Mouse (Mus musculus): ENCODE results near the gene Sv2c.

The Sv2c gene

DNA sequence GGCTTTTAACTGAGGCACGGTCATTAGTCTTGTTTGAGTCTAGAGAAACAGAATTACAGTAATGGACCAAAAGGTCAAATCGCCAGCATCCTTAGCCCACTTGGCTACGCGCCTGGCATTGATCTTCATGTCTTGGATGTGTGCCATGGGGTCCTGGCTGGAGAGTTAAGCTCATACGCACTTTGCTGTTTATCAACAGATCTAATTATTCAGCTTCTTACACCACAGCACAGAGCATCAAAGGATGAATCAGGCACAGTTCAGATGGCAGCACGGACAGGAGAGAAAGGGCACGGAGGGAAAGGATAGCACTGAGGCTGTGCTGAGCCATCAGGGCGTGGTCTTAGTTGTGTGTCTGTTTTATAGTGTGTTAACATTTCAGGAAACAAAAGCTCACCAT lies 58.8 kb downstream of the Sv2c start:
- no peak for DNase-seq (ENCODE audit: low read depth in 2 of 2, low spot score in 2 of 2)

- no peak for DNase-seq (ENCODE audit: low read depth in 2 of 2, low spot score in 2 of 2)
Measured at GRCm38 (mm10) chr13:96052755-96053154, 79.6 kb downstream of the Sv2c start.

DNA sequence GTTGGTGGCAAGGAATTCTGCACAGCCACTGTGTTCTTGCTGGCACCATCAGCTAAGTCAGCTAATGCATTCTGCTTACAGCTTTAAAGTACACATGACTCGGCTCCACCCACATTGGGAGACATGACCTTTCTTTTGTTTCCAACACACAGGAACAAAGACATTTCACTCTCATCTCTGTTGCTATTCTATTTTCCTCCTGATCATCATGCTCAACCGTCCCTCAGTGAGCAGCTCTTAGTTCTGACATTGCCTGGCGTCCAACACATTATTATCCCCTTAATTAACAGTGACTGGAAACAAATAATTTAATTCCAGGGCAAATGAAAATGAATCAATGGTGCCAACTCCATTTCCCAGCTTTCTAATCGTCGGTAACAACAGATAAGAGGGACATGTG lies 87.0 kb downstream of the Sv2c start:
- no peak for DNase-seq (ENCODE audit: low read depth in 2 of 2, low spot score in 2 of 2)

DNA sequence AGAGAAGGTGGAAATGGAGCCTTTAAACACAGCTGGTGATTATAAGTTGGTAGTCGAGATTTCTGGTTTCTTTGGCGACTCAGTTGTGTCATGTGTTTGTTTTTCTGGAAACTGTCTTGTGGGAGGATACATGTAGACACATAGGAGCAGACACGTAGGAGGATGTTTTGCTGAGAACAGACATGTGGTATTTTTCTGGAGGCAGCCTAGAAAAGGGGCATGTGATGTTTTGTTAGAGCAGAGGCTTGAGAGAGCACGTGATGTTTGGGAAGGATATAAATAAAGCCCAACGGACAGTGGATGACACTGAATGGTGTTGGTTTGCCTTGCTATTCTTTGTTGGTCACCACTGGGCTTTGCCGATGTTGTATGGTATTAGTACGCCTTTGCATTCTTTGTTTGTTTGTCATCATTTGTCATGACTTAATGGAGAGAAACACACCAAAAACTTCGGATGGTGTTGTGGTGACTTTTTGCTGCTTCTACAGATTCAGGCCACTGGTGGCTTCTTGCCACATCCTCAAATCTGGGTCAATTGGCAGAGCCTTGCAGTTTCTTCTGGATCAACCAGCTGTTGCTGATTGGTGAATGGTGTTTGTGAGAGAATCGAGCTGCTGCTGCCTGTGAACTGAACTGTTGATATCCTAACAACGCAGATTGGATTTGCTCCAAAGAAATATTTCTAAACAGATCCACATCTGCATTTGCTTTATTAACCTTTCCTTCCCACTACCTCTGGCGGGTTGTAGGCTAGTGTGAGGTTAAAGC lies 91.9 kb downstream of the Sv2c start:
- no peak for DNase-seq (ENCODE audit: low read depth in 2 of 2, low spot score in 2 of 2)

GRCm38 (mm10) chr13:96039536-96039935 lies 92.8 kb downstream of the Sv2c start:
- DNase-seq (ENCODE audit: low read depth in 2 of 2, low spot score in 2 of 2): no peak

DNA sequence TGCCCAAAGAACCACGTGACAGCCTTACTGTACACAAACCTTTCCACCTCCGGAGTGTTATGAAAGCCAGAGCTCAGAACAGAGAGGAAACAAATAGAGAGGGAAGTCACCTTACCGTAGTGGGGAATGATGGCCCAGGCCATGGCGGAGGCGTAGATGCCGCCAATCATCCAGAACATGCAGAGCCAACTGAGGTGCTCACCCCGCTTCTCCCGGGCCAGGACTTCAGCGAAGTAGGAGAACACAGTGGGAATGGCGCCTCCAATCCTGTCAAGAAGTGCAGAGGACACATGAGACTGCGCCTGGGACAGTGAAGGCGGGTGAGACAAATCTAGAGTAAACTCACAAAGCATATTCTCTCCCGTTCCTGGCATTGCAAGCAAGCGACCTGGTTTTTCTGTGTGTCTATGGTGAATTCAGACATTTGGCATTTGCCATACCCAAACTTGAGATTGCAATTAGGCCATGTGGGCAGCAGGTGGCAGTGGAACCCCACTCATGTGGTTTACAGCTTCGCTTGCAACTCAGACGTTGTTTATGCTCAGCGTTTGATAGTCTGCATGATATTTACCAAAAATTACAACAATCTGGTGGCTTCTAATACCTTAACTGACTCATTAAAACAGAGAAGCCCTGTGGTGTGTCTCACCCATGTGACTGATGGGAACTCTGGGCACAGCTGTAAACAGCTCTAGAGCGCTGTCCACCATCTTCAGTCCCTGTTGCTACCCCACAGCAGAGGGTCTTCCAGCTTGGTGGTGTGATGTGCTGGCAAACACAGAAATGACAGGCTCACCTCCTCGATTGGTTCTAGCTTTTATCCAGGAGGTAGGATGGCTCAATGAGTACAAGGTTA lies 101.8 kb downstream of the Sv2c start:
- peak in 1 of 2 experiments; percentile 29 for DNase-seq (ENCODE audit: low read depth in 2 of 2, low spot score in 2 of 2)

DNA sequence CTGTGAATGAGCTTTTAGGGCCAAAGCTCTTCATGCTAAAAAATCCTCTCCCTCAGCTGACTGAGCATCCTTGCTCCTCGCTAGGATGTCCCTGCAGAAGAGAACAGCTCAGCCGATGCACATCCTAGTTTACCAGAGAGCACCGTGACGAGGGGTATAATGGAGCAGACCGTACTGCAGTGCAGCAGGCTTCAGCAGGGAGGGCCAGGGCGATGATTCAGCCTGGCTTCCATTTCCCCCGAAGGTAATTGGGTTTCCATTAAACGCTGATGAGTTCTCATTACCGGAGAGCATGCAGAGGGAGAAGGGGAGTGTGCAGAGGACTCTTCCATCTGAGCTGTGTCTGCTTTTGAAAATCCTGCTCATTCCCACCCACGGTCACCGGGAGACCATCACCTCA lies 108.5 kb downstream of the Sv2c start:
- no peak for DNase-seq (ENCODE audit: low read depth in 2 of 2, low spot score in 2 of 2)

- DNase-seq (ENCODE audit: low read depth in 2 of 2, low spot score in 2 of 2): no peak
Measured at GRCm38 (mm10) chr13:96015516-96015915, 116.9 kb downstream of the Sv2c start.

GRCm38 (mm10) chr13:96010861-96011511 lies 121.4 kb downstream of the Sv2c start:
- DNase-seq (ENCODE audit: low read depth in 2 of 2, low spot score in 2 of 2): no peak

- no peak for DNase-seq (ENCODE audit: low read depth in 2 of 2, low spot score in 2 of 2)
Measured at GRCm38 (mm10) chr13:96008975-96009374, 123.4 kb downstream of the Sv2c start.

DNA sequence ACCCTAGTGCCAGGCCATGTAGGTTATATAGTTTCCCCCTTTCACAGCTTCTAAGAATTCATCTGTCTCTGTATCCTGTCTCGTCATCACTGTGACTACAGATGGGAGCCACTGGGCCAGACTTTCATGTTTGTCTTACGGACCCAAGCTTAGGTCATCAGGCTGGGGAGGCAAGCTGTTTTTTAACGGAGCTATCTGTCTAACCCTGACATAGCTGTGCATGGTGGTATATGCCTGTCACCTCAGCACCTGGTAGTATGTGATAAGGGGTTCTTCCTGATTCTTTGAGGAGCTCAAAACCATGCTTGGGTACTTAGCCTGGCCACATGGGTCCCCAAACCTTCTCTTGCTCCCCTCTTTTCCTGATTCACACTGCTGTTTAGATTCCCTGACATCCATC lies 124.2 kb downstream of the Sv2c start:
- DNase-seq (ENCODE audit: low read depth in 2 of 2, low spot score in 2 of 2): no peak

- DNase-seq (ENCODE audit: low read depth in 2 of 2, low spot score in 2 of 2): no peak
Measured at GRCm38 (mm10) chr13:96003539-96003938, 128.8 kb downstream of the Sv2c start.

DNA sequence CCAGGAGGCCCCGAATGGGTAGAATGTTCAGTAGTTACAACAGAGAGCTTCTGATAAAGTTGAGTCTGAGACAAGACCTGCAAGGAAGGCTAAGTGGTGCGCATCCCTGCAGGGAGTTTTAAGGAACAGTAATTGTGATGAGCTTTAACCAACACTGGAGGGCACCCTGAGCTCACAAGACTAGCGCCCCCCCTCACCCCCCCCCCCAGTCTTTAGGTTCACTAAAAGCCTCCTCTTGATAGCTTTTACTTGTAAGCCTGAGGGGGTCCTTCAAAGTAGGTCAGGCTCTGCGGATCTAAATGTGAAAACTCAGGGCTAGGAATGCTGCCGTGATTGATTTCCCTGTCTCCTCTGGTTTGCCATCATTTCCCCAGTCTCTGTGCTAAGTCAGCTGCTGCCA lies 129.9 kb downstream of the Sv2c start:
- no peak for DNase-seq (ENCODE audit: low read depth in 2 of 2, low spot score in 2 of 2)

GRCm38 (mm10) chr13:95999396-95999795 lies 133.0 kb downstream of the Sv2c start:
- DNase-seq (ENCODE audit: low read depth in 2 of 2, low spot score in 2 of 2): no peak

DNA sequence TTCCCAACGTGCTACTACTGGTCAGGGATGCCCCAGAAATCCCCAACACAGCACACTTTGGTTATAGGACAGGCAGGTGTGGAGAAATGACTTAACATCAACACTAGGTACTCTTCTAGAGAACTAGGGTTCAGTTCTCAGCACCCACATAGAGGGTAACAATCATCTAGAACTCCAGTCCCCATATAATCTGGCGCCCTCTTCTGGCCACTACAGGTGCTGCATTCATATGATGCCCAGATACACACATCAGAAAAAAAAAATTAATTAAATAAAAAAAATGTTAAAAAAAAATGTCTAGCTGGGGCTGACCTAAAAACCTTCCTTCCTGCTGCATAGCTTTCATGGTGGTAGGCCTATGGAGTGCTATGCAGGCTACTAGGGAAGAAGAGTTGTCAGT lies 135.1 kb downstream of the Sv2c start:
- DNase-seq (ENCODE audit: low read depth in 2 of 2, low spot score in 2 of 2): no peak

- DNase-seq (ENCODE audit: low read depth in 2 of 2, low spot score in 2 of 2): no peak
Measured at GRCm38 (mm10) chr13:95994705-95995703, 137.4 kb downstream of the Sv2c start.

DNA sequence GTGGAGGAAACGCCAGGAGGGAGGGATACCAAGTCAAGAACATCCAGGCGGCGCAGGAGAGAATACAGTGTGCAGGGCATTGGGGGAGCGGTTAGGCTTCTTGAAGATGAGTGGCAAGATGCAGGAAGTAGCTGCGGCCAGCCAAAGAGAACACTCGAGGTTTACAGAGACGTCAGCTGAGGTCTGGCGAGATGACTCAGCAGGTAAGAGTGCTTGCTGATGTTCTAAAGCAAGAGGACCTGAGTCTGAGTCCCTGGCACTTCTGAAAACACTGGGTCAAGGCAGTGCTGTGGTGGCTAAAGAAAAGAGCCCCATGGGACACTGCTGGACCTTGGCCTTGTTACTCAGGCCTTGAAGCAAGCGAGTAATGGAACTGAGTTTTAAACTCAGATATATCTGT lies 144.2 kb downstream of the Sv2c start:
- DNase-seq (ENCODE audit: low read depth in 2 of 2, low spot score in 2 of 2): peak; percentile 49 to 68

DNA sequence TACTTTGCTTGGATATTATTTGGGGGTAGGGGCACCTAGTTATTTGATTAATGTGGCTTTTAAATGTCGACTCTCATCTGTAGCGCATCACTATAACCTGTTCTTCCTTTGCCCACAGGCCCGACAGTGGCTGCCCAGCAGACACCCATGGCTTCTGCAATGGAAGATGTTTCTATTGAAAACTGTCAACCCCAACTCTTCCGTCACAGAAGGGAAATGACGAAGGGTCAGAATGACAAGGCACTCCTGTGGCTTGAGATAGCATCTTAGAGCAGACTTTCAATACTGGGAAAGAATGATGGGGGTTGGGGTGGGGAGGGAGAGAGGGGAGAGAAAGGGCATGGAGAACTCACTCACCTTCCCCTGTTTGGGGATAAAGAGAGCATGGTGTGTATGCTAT lies 145.2 kb downstream of the Sv2c start:
- no peak for DNase-seq (ENCODE audit: low read depth in 2 of 2, low spot score in 2 of 2)

DNA sequence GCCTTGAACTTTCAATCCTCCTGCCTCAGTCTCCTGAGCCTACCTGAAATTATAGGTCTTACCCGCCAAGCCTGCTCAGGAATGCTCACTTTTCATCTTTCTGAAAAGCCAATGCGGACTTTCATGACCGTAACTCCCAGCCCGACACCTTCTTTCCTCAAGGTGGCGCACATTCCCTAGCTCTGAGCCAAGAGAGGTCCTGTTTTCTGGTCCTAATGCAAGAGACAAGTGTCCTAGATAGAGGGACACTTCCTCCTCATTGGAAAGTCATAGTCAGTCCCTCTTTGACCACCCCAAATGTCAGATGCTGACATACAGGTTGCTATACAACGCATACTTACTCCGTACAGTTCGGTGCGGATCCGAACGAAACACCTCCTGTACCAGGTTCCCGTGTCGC lies 146.0 kb downstream of the Sv2c start:
- DNase-seq (ENCODE audit: low read depth in 2 of 2, low spot score in 2 of 2): no peak

DNA sequence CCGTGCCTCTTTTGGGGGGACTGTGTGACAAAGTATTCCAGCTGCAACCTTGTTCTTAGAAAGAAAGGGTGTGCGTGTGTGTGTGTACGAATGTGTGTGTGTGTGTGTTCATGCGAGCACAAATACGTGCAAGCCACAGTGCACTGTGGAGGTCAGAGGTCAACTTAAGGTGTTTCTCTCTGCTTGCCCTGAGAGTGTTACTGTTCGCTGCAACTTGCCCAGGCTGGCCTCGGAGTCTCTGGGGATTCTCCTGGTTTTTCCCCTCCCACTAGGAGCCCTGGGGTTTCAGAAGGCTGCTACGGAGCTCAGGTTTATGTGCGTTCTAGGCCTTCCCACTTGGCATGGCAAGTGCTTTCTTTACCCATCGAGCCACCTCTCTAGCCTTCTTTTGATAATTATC lies 157.2 kb downstream of the Sv2c start:
- no peak for DNase-seq (ENCODE audit: low read depth in 2 of 2, low spot score in 2 of 2)

DNA sequence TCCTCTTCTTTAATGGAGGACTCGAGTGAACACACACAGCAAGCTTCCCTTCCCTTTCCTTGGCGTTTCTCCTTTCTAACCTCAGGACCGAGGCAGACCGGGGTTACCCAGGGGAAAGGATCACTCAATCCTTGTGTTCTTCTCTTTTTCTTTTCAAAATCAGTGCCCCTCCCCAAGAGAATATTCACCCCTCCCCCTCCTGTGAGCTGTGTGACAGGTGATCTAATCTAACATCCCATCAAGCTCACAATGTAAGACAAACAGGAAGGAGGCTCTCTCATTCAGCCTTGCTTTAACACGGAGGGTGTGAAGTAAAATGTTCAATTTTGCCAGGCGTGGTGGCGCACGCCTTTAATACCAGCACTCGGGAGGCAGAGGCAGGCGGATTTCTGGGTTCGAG lies 158.3 kb downstream of the Sv2c start:
- no peak for DNase-seq (ENCODE audit: low read depth in 2 of 2, low spot score in 2 of 2)
